Mouse (Mus musculus): ENCODE results near the gene Ppp1r3d.

The Ppp1r3d gene

GRCm38 (mm10) chr2:178414261-178415149, at the start of gene Ppp1r3d, which contains the start of gene Fam217b:
Gene Ppp1r3d (minus strand): TSS chr2:178414472.
Gene Fam217b (plus strand): TSS chr2:178414524.
- DNase-seq (ENCODE audit: low read depth, low spot score), result no peak

- no peak for DNase-seq (ENCODE audit: low read depth, low spot score)
These were observed 46.1 kb upstream of the Ppp1r3d start for GRCm38 (mm10) chr2:178460353-178460752.

DNA sequence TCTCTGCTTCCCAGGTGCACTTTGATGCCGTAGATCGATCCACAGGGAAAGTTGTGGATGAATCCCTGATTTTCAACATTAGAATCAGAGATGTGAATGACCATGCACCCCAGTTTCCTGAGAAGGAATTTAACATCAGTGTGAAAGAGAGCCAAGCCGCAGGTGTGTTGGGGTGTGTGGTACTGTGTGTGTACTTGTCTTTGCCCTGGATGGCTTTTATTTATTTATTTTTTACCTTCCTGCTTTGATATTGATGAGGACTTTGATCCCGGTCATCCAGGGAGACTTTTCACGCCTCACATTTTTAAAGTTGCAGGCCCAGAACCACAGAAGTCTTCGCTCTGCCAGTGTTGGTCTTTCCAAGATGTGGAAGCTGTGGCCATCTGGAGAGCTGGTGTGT, 43.1 kb upstream of the Ppp1r3d start:
- no peak for DNase-seq (ENCODE audit: low read depth, low spot score)

GRCm38 (mm10) chr2:178454664-178455516, 40.6 kb upstream of the Ppp1r3d start:
- no peak for DNase-seq (ENCODE audit: low read depth, low spot score)

DNA sequence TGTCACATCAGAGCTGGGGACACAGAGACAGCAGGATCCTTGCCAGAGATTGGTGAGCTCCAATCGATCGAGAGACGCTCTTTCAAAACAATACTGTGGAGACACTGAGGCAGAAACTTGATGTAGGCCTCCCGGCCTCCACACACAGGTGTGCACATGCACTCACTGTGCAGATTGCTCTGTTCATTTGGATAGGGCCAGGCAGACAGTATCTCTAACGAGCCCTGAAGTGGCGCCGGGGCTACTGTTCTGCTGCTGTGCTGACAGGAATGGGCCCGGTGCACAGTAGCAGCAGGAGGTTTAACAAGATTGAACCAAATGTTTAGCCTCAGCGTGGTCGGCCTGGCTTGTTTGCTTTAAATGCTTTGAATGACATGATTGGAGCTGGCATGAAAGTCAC, 36.7 kb upstream of the Ppp1r3d start:
- no peak for DNase-seq (ENCODE audit: low read depth, low spot score)

DNA sequence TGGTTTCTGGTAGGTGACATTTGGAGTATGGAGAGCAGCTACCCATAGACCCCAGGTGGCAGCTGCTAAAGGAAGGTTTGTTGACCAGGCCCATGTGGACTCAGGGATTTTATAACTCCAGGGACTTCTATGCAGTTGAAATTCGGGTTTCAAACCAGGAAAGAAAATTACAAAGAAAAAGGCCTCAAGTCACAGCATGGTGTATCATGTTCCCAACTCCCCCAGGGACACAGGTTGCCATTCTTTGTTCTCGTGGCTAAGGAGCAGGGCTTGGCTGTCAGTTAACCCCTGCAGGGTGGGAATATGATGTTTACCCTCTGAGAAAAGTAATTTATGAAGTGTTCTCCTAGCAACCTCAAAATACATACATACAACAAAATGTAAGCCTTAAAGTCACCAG, 36.0 kb upstream of the Ppp1r3d start:
- no peak for DNase-seq (ENCODE audit: low read depth, low spot score)

- DNase-seq (ENCODE audit: low read depth, low spot score), result no peak
These were observed 35.1 kb upstream of the Ppp1r3d start for GRCm38 (mm10) chr2:178449386-178449785.

- no peak for DNase-seq (ENCODE audit: low read depth, low spot score)
These were observed 23.0 kb upstream of the Ppp1r3d start for GRCm38 (mm10) chr2:178437311-178437710.

- no peak for DNase-seq (ENCODE audit: low read depth, low spot score)
These were observed 19.6 kb upstream of the Ppp1r3d start for GRCm38 (mm10) chr2:178433903-178434302.

- DNase-seq (ENCODE audit: low read depth, low spot score), result no peak
These were observed 19.2 kb upstream of the Ppp1r3d start for GRCm38 (mm10) chr2:178433495-178433894.

GRCm38 (mm10) chr2:178430231-178430630, 16.0 kb upstream of the Ppp1r3d start, which contains the start of gene Cdh26:
Gene Cdh26 (plus strand): TSS chr2:178430531.
- no peak for DNase-seq (ENCODE audit: low read depth, low spot score)

DNA sequence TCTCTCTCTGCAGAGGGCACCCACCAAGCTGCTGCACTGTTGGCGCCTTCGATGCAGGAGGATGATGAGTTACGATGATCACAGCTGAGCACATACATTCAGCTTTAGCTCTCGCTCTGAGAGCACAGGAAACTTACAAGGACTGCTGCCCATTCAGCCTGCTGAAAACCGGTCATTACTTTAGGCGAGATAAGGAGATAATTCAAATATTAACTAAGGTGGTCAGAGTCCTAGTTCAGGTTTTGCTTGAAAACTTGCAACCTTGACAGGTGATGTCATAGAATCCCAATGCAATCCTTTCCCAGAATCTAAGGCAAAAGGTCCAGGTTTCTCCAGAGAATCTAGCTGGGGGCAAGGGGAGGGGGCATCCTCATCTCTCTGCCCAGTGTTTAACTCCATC, 15.2 kb upstream of the Ppp1r3d start:
- DNase-seq (ENCODE audit: low read depth, low spot score), result no peak

GRCm38 (mm10) chr2:178428676-178429075, 14.4 kb upstream of the Ppp1r3d start:
- DNase-seq (ENCODE audit: low read depth, low spot score), result no peak

DNA sequence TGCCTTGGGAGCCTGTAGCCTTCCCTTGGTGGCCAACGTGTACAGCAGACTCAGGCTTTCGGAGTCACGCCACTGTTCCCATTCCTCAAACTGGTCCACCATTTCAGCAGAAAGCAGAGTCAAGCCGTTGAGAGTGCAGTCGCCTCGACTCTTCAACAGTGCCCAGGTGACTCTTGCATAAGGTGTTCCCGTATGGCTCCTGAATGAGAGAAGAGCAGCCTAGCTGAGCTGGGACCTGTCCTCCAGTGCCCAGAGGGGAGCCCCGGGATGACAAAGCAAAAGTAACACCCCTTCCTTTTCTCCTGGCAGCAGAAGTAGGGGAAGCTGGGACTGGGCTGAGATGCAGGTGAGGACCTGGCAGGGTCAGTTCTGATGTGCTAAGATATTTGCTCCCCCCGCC, 13.9 kb upstream of the Ppp1r3d start:
- no peak for DNase-seq (ENCODE audit: low read depth, low spot score)

DNA sequence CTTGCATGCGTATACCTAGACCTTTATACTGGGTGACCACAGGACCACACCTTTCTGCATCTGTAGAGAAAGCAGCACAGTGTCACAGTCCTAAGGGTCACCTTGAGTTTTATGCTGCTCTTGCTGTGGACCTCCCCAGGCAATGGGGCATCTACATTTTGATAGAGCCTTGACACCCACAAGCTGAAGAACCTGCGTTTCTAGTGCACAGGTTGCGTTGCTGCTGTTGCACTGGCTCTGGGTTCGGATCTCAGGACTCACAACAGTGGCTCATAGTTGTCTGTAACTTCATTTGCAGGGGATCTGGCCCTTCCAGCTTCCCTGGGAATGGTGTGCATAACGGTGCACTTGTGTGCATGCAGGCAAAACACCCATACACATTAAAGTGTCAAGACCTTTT, 12.9 kb upstream of the Ppp1r3d start:
- DNase-seq (ENCODE audit: low read depth, low spot score), result no peak

GRCm38 (mm10) chr2:178426229-178426628, 12.0 kb upstream of the Ppp1r3d start:
- DNase-seq (ENCODE audit: low read depth, low spot score), result no peak

- DNase-seq (ENCODE audit: low read depth, low spot score), result no peak
These were observed 9.0 kb upstream of the Ppp1r3d start for GRCm38 (mm10) chr2:178423223-178423622.

GRCm38 (mm10) chr2:178422186-178422585, 7.9 kb upstream of the Ppp1r3d start:
- DNase-seq (ENCODE audit: low read depth, low spot score), result no peak

GRCm38 (mm10) chr2:178421603-178422002, 7.3 kb upstream of the Ppp1r3d start:
- DNase-seq (ENCODE audit: low read depth, low spot score), result no peak

DNA sequence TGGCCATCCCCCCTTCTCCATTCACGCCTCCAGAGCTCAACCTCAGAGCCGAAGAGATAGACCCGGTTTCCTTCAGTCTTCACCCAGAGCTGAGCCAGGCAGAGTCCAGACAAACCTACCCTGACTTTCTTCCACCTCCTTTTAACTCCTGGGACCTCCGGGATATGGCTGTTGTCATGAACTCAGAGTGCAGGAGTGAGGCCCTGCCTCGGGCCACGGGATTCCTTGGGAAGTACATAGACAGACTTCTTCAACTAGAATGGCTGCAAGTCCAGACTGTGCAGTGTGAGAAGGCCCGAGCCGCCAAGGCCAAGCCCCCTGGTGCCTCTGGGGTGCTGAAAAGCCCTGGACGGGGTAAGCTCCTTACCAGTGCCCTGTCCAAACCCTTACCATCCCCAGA, 6.3 kb upstream of the Ppp1r3d start:
- no peak for DNase-seq (ENCODE audit: low read depth, low spot score)

DNA sequence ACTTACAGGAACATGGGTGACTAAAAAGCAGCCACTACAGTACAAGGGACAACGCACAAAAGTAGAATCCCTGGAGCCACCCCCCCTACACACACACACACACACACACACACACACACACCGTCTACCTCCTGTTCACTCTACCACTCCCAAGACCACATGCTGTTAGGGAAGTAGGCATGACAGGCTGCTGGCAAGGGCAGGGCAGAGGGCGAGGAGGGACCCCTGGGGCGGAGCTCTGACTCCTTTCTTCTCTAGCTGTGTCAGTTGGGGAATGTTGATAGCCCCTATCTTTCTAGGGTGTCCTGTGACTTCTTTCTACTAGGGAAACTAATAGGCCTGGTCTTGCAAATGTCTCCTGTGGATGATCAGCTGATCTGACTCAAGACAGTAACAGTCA, 2.7 kb upstream of the Ppp1r3d start:
- no peak for DNase-seq (ENCODE audit: low read depth, low spot score)

DNA sequence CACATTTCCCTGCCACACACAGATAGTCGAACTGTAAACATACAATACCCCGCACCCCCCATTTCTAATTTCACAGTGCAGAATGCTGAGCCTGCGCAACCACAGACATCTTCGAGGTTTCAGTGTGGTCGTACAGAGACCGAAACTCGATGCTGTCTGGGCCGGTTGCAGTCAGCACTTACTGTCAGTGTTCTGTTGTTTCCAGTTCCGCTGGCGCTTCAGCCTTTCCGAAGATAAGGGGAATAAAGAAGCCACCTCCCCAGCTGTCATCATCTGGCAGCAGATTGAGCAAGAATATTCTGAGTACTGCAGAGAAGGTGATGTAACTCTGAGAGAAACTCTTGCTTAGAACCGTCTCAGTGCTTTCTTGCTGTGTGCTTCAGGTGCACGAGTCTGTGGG, 2.2 kb upstream of the Ppp1r3d start:
- DNase-seq (ENCODE audit: low read depth, low spot score), result no peak

DNA sequence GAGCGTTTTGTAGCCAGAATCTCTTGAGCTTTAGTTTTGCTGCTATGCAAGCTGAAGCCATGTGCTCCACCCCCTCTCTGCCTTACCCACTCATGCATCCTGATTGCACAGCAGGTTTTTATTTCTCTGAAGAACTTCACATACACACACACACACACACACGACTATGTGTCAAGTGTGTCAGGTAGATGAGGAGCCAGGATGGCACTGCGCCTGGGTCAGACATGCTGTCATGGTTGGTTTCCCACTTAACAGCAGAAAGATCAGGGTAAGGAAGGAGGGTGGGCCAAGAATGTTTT, 827 bp upstream of the Ppp1r3d start:
- no peak for DNase-seq (ENCODE audit: low read depth, low spot score)

Measured in CD4-positive helper T cell, adult 2 months (primary cell).